Mouse (Mus musculus): ENCODE results near the gene Slc22a12.
A peak's percentile ranks its signal among the peaks of the same experiment; 100 is the strongest.

- TF ChIP-seq CTCF (IDR thresholded peaks at IDR 0.05) (peak; percentile 99), EP300 (IDR thresholded peaks at IDR 0.05) (no peak)
Observed at GRCm38 (mm10) chr19:6489030-6489429, 53.8 kb downstream of the Slc22a12 start.

Measured in lung, postnatal 0 days (tissue).